Comparison of ENCODE assay signal across 9 mouse cellular contexts in the genomic region with DNA sequence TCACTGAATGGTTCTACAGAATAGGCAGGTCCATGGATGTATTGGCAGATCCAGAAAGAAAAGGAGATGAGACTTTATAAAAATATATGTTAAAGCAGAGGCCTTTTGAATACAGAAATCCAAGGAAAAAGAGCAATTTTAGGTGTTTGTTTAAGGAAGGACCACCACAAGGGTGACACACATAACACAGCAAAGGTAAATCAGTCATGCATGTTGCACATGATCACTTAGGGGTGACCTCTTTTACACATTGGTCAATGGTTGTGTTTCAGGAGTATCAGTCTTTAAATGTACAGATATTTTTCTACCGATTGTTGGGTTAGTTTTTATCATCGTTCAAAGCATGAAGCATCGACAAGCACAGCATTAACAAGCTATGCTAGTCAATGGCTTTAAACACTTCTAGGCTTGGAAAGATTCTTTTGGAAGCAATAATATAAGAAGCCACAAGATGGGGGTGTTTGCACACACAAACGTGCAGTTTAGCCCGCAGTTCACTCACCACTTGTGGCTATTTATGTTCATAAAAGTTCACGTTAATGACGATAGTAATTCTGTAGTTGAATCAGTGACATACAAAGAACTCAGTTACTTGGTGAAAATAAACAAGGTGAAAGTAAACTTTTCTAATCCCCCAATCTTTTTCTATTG. TPM values are rescaled to one million over a fixed set of nuclear protein-coding genes. Genes with fewer than 3 reads are reported as not detected.
DNase-seq lines count a peak whose midpoint lies in the region; TF ChIP-seq lines count a peak whose summit lies in the region.
"Had no signal": no experiment of that assay in that cellular context is flagged by ENCODE, and none has a peak within 500 bp of the region (broad histone marks: within the 10 kb centered on the region; RNA-seq: fewer than 3 reads in every experiment).

No protein-coding gene starts in this region.

- H3K4me3 ChIP-seq in ES-E14 (ENCODE audit: insufficient read depth in 1 of 2, low read depth in 1 of 2, low read length in 2 of 2, poor library complexity in 1 of 2, severe bottlenecking in 1 of 2), result no peak overlapping the region

- H3K9ac ChIP-seq in ES-E14 (ENCODE audit: insufficient read depth, low read depth, low read length, poor library complexity, severe bottlenecking), result no peak overlapping the region

- peak; percentile 30 for DNase-seq in kidney, adult 9 months
- no peak for DNase-seq in kidney, adult 8-10 months
- peak; percentile 8 for DNase-seq in ES-E14 (ENCODE audit: low read depth, low spot score)
- peak; percentile 60 for DNase-seq in embryo, embryonic 11 days
- peak; percentile 42 to 49 for DNase-seq in left cerebral cortex, postnatal 14 days (ENCODE audit: low spot score in 2 of 2)
- DNase-seq in urinary bladder, postnatal 10 days (ENCODE audit: low spot score), result no peak
- DNase-seq in thymus, adult 18-20 months, result no peak
- DNase-seq in natural killer cell, adult 2 months (ENCODE audit: low spot score in 2 of 2), result no peak

- in situ Hi-C loops in ES-E14 (cut with MboI; ENCODE audit: low sequenced_read_pairs in 2 of 2, unreplicated experiment in 2 of 2), result loop anchor here (10.0 to 25.0 kb wide), 2 partner anchors 180 to 183 kb away; no protein-coding TSS in a partner anchor

- H3K4me1 ChIP-seq in ES-E14 (ENCODE audit: control insufficient read depth in 2 of 2, insufficient read depth in 2 of 2, low read length in 2 of 2, poor library complexity in 1 of 2), result no peaks in the 10 kb centered on the region

- H3K36me3 ChIP-seq in ES-E14 (ENCODE audit: control insufficient read depth, insufficient read depth, low read length, poor library complexity, severe bottlenecking), result no peaks in the 10 kb centered on the region

- intact Hi-C loops in left cerebral cortex, postnatal 14 days (cut with DNase I), result loop anchor here (2.0 to 5.0 kb wide), 2 partner anchors 130 to 181 kb away; no protein-coding TSS in a partner anchor

- no peak overlapping the region for H3K27ac ChIP-seq in ES-E14 (ENCODE audit: insufficient read depth, low read depth, low read length, poor library complexity, severe bottlenecking)

- no peaks in the 10 kb centered on the region for H3K9me3 ChIP-seq in ES-E14 (ENCODE audit: control insufficient read depth, insufficient read depth, low read depth, low read length)

TF ChIP-seq in ES-E14, 5 proteins besides CTCF, POLR2A, EP300 and RAD21:
- TF ChIP-seq HCFC1 (IDR thresholded peaks at IDR 0.05; ENCODE audit: borderline replicate concordance, insufficient read depth, low read length), result no peak
- no peak for TF ChIP-seq CHD2 (IDR thresholded peaks at IDR 0.05; ENCODE audit: low read depth, low read length)
- no peak for TF ChIP-seq ZNF384 (IDR thresholded peaks at IDR 0.05; ENCODE audit: low read depth, low read length)
- no peak for TF ChIP-seq MAFK (IDR thresholded peaks at IDR 0.05; ENCODE audit: insufficient read depth, low read depth, low read length)
- no peak for TF ChIP-seq ZC3H11A (IDR thresholded peaks at IDR 0.05; ENCODE audit: borderline replicate concordance, low read depth, low read length)

RNA-seq across cellular contexts. Expression of gene Reg3b, which starts 38.4 kb away (rescaled TPM):
- total RNA-seq in ES-E14 (2012; rRNA removed), result not detected in 2 replicates
- not detected for total RNA-seq in left cerebral cortex, postnatal 14 days (2021)
- total RNA-seq: left cerebral cortex, postnatal 10 days had no signal

RNA-seq across cellular contexts. Expression of gene Reg3d, which starts 46.6 kb away (rescaled TPM):
- not detected in 2 replicates for total RNA-seq in ES-E14 (2012; rRNA removed)
- total RNA-seq in left cerebral cortex, postnatal 14 days (2021), result not detected
- total RNA-seq: left cerebral cortex, postnatal 10 days had no signal

RNA-seq across cellular contexts. Expression of gene Reg3a, which starts 48.5 kb away (rescaled TPM):
- not detected in 2 replicates for total RNA-seq in ES-E14 (2012; rRNA removed)
- total RNA-seq in left cerebral cortex, postnatal 14 days (2021), result not detected
- total RNA-seq: left cerebral cortex, postnatal 10 days had no signal

Comparison
In these comparisons a context has a peak if more than half of its experiments do, and no peak if none do; other contexts are left out.
1. DNase-seq: peak in kidney, adult 9 months (single experiment), ES-E14 (single experiment), embryo, embryonic 11 days (single experiment) and left cerebral cortex, postnatal 14 days (2 of 2); none in kidney, adult 8-10 months (0 of 2), urinary bladder, postnatal 10 days (single experiment), thymus, adult 18-20 months (0 of 2) and natural killer cell, adult 2 months (0 of 2).